Mouse (Mus musculus) embryonic fibroblast, embryonic 13.5 days (primary cell): ENCODE measurements around the gene Sox2.

Experiments used
- CTCF ChIP-seq: IDR thresholded peaks from 2 replicates; pipeline ENCODE4 v1.5.1; 2011; ENCODE audit warnings: mild to moderate bottlenecking, control low read depth, low read length, moderate library complexity, borderline replicate concordance; ENCODE audit not compliant: insufficient read depth
- POLR2A ChIP-seq: IDR thresholded peaks from 2 replicates; pipeline ENCODE4 v1.6.1; 2011; ENCODE audit warnings: low read depth, mild to moderate bottlenecking, control low read depth, low read length, moderate library complexity

GRCm38 (mm10) chr3:34640276-34640675, 9.9 kb upstream of the Sox2 start:
- no peak for TF ChIP-seq POLR2A
- TF ChIP-seq CTCF, result no peak
